Comparison of ENCODE assay signal across 7 mouse cellular contexts in genomic region chr1:165641786-165642771, GRCm38 (mm10). TPM values are rescaled to one million over a fixed set of nuclear protein-coding genes. Genes with fewer than 3 reads are reported as not detected.
DNase-seq lines count a peak whose midpoint lies in the region; ATAC-seq and TF ChIP-seq lines count a peak whose summit lies in the region.

No protein-coding gene starts in this region.

- peak; percentile 53 for ATAC-seq in embryonic facial prominence, embryonic 12.5 days (ENCODE audit: insufficient number of reproducible peaks, insufficient read depth, low FRiP score, low TSS enrichment)
- ATAC-seq in limb, embryonic 11.5 days (ENCODE audit: insufficient number of reproducible peaks, low FRiP score, low TSS enrichment, low read depth) = peak; percentile 79
- peak; percentile 85 for ATAC-seq in midbrain, embryonic 13.5 days

- peak overlapping the region; percentile 61 for H3K4me2 ChIP-seq in embryonic facial prominence, embryonic 12.5 days (replicated peaks)
- peak overlapping the region; percentile 58 for H3K4me2 ChIP-seq in limb, embryonic 11.5 days (ENCODE audit: low read depth, severe bottlenecking)
- peak overlapping the region; percentile 58 for H3K4me2 ChIP-seq in midbrain, embryonic 13.5 days (replicated peaks)

- peak overlapping the region; percentile 95 for H3K27ac ChIP-seq in embryonic facial prominence, embryonic 12.5 days
- H3K27ac ChIP-seq in limb, embryonic 11.5 days (replicated peaks; ENCODE audit: low read depth, low read length) = peak overlapping the region; percentile 87
- peak overlapping the region; percentile 93 for H3K27ac ChIP-seq in midbrain, embryonic 13.5 days
- peak overlapping the region; percentile 75 for H3K27ac ChIP-seq in small intestine, adult 2 months (ENCODE audit: insufficient read depth, low read depth, low read length)

- no peaks in the 10 kb centered on the region for H3K36me3 ChIP-seq in embryonic facial prominence, embryonic 12.5 days
- H3K36me3 ChIP-seq in limb, embryonic 11.5 days (ENCODE audit: control insufficient read depth, insufficient read depth, low read length) = no peaks in the 10 kb centered on the region
- H3K36me3 ChIP-seq in midbrain, embryonic 13.5 days = no peaks in the 10 kb centered on the region
- H3K36me3 ChIP-seq in small intestine, adult 2 months (ENCODE audit: control insufficient read depth, insufficient read depth, low read length) = no peaks in the 10 kb centered on the region

- H3K4me3 ChIP-seq in embryonic facial prominence, embryonic 12.5 days = peak overlapping the region; percentile 79
- peak overlapping the region; percentile 68 for H3K4me3 ChIP-seq in limb, embryonic 11.5 days (ENCODE audit: low read depth, low read length)
- H3K4me3 ChIP-seq in midbrain, embryonic 13.5 days (replicated peaks) = peak overlapping the region; percentile 73
- peak overlapping the region; percentile 79 for H3K4me3 ChIP-seq in small intestine, adult 2 months (ENCODE audit: low read depth, low read length)

- no peaks in the 10 kb centered on the region for H3K4me1 ChIP-seq in embryonic facial prominence, embryonic 12.5 days
- H3K4me1 ChIP-seq in limb, embryonic 11.5 days (ENCODE audit: control insufficient read depth, insufficient read depth, low read length) = no peaks in the 10 kb centered on the region
- H3K4me1 ChIP-seq in midbrain, embryonic 13.5 days (replicated peaks) = 0 out of 2 replicates have a peak, but pooled peaks cover 2% of the 10 kb centered on the region
- H3K4me1 ChIP-seq in small intestine, adult 2 months (ENCODE audit: control insufficient read depth, insufficient read depth, insufficient read length, low read length) = no peaks in the 10 kb centered on the region

- peak overlapping the region; percentile 83 for H3K9ac ChIP-seq in embryonic facial prominence, embryonic 12.5 days
- H3K9ac ChIP-seq in limb, embryonic 11.5 days (ENCODE audit: low read length) = peak overlapping the region; percentile 95
- H3K9ac ChIP-seq in midbrain, embryonic 13.5 days (replicated peaks) = peak overlapping the region; percentile 85

- peak; percentile 59 for TF ChIP-seq POLR2A in small intestine, adult 2 months (IDR thresholded peaks at IDR 0.05; ENCODE audit: low read depth, low read length)

- WGBS in embryonic facial prominence, embryonic 12.5 days = under 1% methylated on average over 75 of the region's 75 CpGs
- WGBS in limb, embryonic 11.5 days = under 1% methylated on average over 75 of the region's 75 CpGs
- WGBS in midbrain, embryonic 13.5 days = under 1% methylated on average over 75 of the region's 75 CpGs
- WGBS in small intestine, adult 2 months = under 1% methylated on average over 75 of the region's 75 CpGs

- DNase-seq in adrenal gland, postnatal 25 days = peak; percentile 88
- peak; percentile 93 to 98 for DNase-seq in heart, adult 18-20 months
- peak; percentile 96 for DNase-seq in kidney, adult 18-20 months
- DNase-seq in limb, embryonic 11.5 days (ENCODE audit: low spot score) = peak; percentile 94

- no peak for TF ChIP-seq CTCF in small intestine, adult 2 months (IDR thresholded peaks at IDR 0.05; ENCODE audit: extremely low read depth, insufficient read length, insufficient replicate concordance, low read depth, low read length)

- H3K27me3 ChIP-seq in embryonic facial prominence, embryonic 12.5 days = no peaks in the 10 kb centered on the region
- H3K27me3 ChIP-seq in limb, embryonic 11.5 days (ENCODE audit: control insufficient read depth, insufficient read depth, low read length) = no peaks in the 10 kb centered on the region
- no peaks in the 10 kb centered on the region for H3K27me3 ChIP-seq in midbrain, embryonic 13.5 days
- no peaks in the 10 kb centered on the region for H3K27me3 ChIP-seq in small intestine, adult 2 months (ENCODE audit: control insufficient read depth, insufficient read depth, low read length)

- H3K9me3 ChIP-seq in embryonic facial prominence, embryonic 12.5 days = no peaks in the 10 kb centered on the region
- no peaks in the 10 kb centered on the region for H3K9me3 ChIP-seq in limb, embryonic 11.5 days (ENCODE audit: control insufficient read depth, low read length)
- no peaks in the 10 kb centered on the region for H3K9me3 ChIP-seq in midbrain, embryonic 13.5 days

RNA-seq across cellular contexts. Expression of gene Mpzl1, which starts 7.7 kb away (rescaled TPM):
- 23.9 and 27.4 TPM in 2 replicates for total RNA-seq in adrenal gland, postnatal 25 days (2021)
- polyA plus RNA-seq in embryonic facial prominence, embryonic 12.5 days (2016; fragmentation: Nextera tagmentation; extraction: Ambion mirVana) = 164 and 169 TPM in 2 replicates
- 10 to 100 TPM; 12.8 to 13.2 TPM for total RNA-seq in heart, adult 18-20 months (2021)
- polyA plus RNA-seq in limb, embryonic 11.5 days (2014; fragmentation: Nextera tagmentation; extraction: Ambion mirVana) = 161 and 167 TPM in 2 replicates
- 135 and 147 TPM in 2 replicates for polyA plus RNA-seq in midbrain, embryonic 13.5 days (2015; fragmentation: Nextera tagmentation; extraction: Ambion mirVana)
- 15.4 and 24.8 TPM in 2 replicates for polyA plus RNA-seq in small intestine, adult 2 months (2012; rRNA removed)

Comparison
In these comparisons a context has a peak if more than half of its experiments do, and no peak if none do; other contexts are left out.
1. Peak in every context shown above with its lines: DNase-seq, ATAC-seq, H3K4me3 ChIP-seq and H3K27ac ChIP-seq.